Mouse (Mus musculus) C2C12 (cell line): ENCODE data around the gene Actr3b.
"Not testable (repeated sequence)": the region's sequence is repeated elsewhere in the genome, so short reads cannot be mapped to it uniquely, and the experiment has no call there.

Source experiments
- CEBPB ChIP-seq: IDR thresholded peaks from one replicate; pipeline ENCODE4 v1.6.1; 2011; ENCODE audit warnings: low read depth, mild to moderate bottlenecking, control low read depth, moderate library complexity
- CTCF ChIP-seq: IDR thresholded peaks from one replicate; pipeline ENCODE4 v1.5.1; 2011; ENCODE audit not compliant: control insufficient read depth, insufficient read depth, insufficient read length
- MAX ChIP-seq: IDR thresholded peaks from one replicate; pipeline ENCODE4 v1.6.1; 2011; ENCODE audit warnings: mild to moderate bottlenecking, control low read depth
- MYOD1 ChIP-seq: IDR thresholded peaks from one replicate; pipeline ENCODE4 v1.6.1; 2011; ENCODE audit warnings: low read depth; ENCODE audit not compliant: control insufficient read depth, insufficient read length
- MYOG ChIP-seq: IDR thresholded peaks from one replicate; pipeline ENCODE4 v1.6.1; 2011; ENCODE audit not compliant: control insufficient read depth, insufficient read length; ENCODE audit errors: extremely low read depth
- USF1 ChIP-seq: IDR thresholded peaks from one replicate; pipeline ENCODE4 v1.6.1; 2011; ENCODE audit warnings: low read depth, mild to moderate bottlenecking, control low read depth, moderate library complexity

- not testable (repeated sequence) for TF ChIP-seq CTCF, MAX, MYOD1, USF1, MYOG, CEBPB
Measured at GRCm38 (mm10) chr5:25713001-25713706, 46.6 kb upstream of the Actr3b start.
